Mouse (Mus musculus): Measurements from ENCODE around the gene Chrne. TPM values are rescaled to one million over a fixed set of nuclear protein-coding genes. Genes with fewer than 3 reads are reported as not detected.
A peak's percentile ranks its signal among the peaks of the same experiment; 100 is the strongest.

Gene Chrne
- polyA plus RNA-seq, 1 experiment from 2014 or later: not detected

DNA sequence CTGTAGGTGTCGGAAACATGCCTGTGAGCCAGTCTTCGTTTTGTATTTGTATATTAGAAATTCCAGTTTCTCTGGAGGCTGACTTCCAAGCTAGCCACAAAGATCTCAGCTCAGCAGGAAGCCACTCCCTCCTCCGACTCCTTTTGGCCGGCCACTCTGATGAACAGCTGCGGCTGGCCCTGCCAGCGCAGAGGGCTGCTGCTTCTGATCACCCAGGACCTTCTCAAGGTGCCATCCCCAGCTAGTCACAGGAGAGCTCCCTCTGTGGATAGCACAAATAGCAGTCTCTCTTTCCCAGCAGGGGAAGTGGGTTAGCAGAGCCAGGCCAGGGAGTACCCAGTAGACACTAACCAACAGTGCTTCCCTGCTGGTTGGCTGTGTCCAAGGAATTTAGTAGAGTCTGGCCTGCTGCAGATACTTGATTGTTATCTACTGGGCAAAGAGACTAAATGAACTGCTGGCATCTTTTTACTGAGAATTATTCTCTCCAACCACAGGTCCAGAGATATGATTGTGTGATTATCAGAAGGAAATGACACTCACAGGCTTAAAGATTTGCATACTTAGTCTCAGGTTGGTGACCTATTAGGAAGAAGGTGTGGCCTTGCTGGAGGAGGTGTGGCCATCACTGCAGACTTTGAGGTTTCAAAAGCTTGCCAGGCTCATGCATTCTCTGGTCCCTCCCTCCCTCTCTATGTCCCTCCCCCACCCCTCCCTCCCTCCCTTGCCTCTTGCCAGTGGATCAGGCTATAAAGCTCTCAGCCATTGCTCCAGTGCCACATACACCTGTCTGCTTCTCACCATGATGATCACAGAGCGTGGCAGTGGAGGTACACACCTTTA is 3.2 kb upstream of the Chrne start:
- Histone ChIP-seq H3K27ac (no peak overlapping the region), H3K4me1 (replicated peaks; ENCODE audit: control insufficient read depth, insufficient read depth, low read length) (no peaks in the 10 kb centered on the region), H3K36me3 (replicated peaks; ENCODE audit: control insufficient read depth, insufficient read depth) (no peaks in the 10 kb centered on the region), H3K9me3 (ENCODE audit: control insufficient read depth, low read length) (no peaks in the 10 kb centered on the region), H3K27me3 (ENCODE audit: control insufficient read depth, insufficient read depth, low read length) (no peaks in the 10 kb centered on the region), H3K4me3 (replicated peaks; ENCODE audit: low read length) (no peak overlapping the region), H3K4me2 (replicated peaks) (no peak overlapping the region), H3K9ac (no peak overlapping the region)
- DNase-seq (ENCODE audit: low spot score) (no peak), ATAC-seq (ENCODE audit: low FRiP score) (no peak)
- WGBS: 43% methylated on average over 7 of the region's 7 CpGs

- peak within 1 kb of the TSS; percentile 33; the same call in 1 of the 2 replicates for H3K9ac ChIP-seq
- H3K4me2 ChIP-seq (replicated peaks): peak within 1 kb of the TSS; percentile 46
- no peaks in the 10 kb centered on the region for H3K4me1 ChIP-seq (replicated peaks; ENCODE audit: control insufficient read depth, insufficient read depth, low read length)
- DNase-seq (ENCODE audit: low spot score): no peak
- no peak for ATAC-seq (ENCODE audit: low FRiP score)
- 18% methylated on average over 21 of the region's 21 CpGs for WGBS
- peaks cover 31% of the 10 kb centered on the region for H3K36me3 ChIP-seq (replicated peaks; ENCODE audit: control insufficient read depth, insufficient read depth)
- H3K4me3 ChIP-seq (replicated peaks; ENCODE audit: low read length): 0 out of 2 replicates have a peak within 1 kb of the TSS, but pooled peaks have one; percentile 4
- no peaks in the 10 kb centered on the region for H3K9me3 ChIP-seq (ENCODE audit: control insufficient read depth, low read length)
- H3K27me3 ChIP-seq (ENCODE audit: control insufficient read depth, insufficient read depth, low read length): peaks cover 4% of the 10 kb centered on the region; the same call in 1 of the 2 replicates
- H3K27ac ChIP-seq: no peak within 1 kb of the TSS
Measured at GRCm38 (mm10) chr11:70615516-70616093, 3.4 kb downstream of the Chrne start, which contains the start of gene 4930544D05Rik. 4930544D05Rik (plus strand) TSS chr11:70615848.

GRCm38 (mm10) chr11:70615074-70615473 is 3.9 kb downstream of the Chrne start:
- Histone ChIP-seq H3K4me3 (replicated peaks; ENCODE audit: low read length) (0 out of 2 replicates have a peak overlapping the region, but pooled peaks have one; percentile 4), H3K27me3 (ENCODE audit: control insufficient read depth, insufficient read depth, low read length) (peaks cover 4% of the 10 kb centered on the region; the same call in 1 of the 2 replicates), H3K4me1 (replicated peaks; ENCODE audit: control insufficient read depth, insufficient read depth, low read length) (no peaks in the 10 kb centered on the region), H3K9ac (peak overlapping the region; percentile 33; the same call in 1 of the 2 replicates), H3K4me2 (replicated peaks) (peak overlapping the region; percentile 46), H3K9me3 (ENCODE audit: control insufficient read depth, low read length) (no peaks in the 10 kb centered on the region), H3K27ac (no peak overlapping the region), H3K36me3 (replicated peaks; ENCODE audit: control insufficient read depth, insufficient read depth) (peaks cover 36% of the 10 kb centered on the region)
- WGBS: 4% methylated on average over 17 of the region's 17 CpGs
- ATAC-seq (ENCODE audit: low FRiP score) (0 out of 2 replicates have a peak, but pooled peaks have one; percentile 37), DNase-seq (ENCODE audit: low spot score) (no peak)

DNA sequence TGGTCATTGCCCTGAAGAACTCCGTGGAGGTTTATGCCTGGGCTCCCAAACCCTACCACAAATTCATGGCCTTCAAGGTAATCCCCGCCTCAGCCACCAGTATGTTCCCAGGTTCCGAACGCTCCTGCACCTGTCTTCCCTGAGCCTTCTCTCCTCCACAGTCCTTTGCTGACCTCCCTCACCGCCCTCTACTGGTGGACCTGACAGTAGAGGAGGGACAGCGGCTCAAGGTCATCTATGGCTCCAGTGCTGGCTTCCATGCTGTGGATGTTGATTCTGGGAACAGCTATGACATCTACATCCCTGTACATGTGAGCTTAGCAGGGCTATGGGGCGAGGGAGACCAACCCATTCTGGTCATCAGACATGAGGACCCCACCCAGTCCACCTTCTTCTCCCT is 6.5 kb downstream of the Chrne start:
- Histone ChIP-seq H3K4me3 (replicated peaks; ENCODE audit: low read length) (no peak overlapping the region), H3K4me2 (replicated peaks) (no peak overlapping the region), H3K36me3 (replicated peaks; ENCODE audit: control insufficient read depth, insufficient read depth) (peaks cover 62% of the 10 kb centered on the region), H3K27me3 (ENCODE audit: control insufficient read depth, insufficient read depth, low read length) (peaks cover 4% of the 10 kb centered on the region; the same call in 1 of the 2 replicates), H3K4me1 (replicated peaks; ENCODE audit: control insufficient read depth, insufficient read depth, low read length) (no peaks in the 10 kb centered on the region), H3K27ac (no peak overlapping the region), H3K9ac (no peak overlapping the region), H3K9me3 (ENCODE audit: control insufficient read depth, low read length) (no peaks in the 10 kb centered on the region)
- DNase-seq (ENCODE audit: low spot score): no peak
- ATAC-seq (ENCODE audit: low FRiP score): no peak
- WGBS: 79% methylated on average over 7 of the region's 7 CpGs

GRCm38 (mm10) chr11:70610752-70611151 is 8.3 kb downstream of the Chrne start:
- no peak overlapping the region for H3K4me3 ChIP-seq (replicated peaks; ENCODE audit: low read length)
- peaks cover 79% of the 10 kb centered on the region for H3K36me3 ChIP-seq (replicated peaks; ENCODE audit: control insufficient read depth, insufficient read depth)
- H3K27ac ChIP-seq: no peak overlapping the region
- no peak for ATAC-seq (ENCODE audit: low FRiP score)
- no peaks in the 10 kb centered on the region for H3K9me3 ChIP-seq (ENCODE audit: control insufficient read depth, low read length)
- DNase-seq (ENCODE audit: low spot score): no peak
- no peak overlapping the region for H3K4me2 ChIP-seq (replicated peaks)
- peaks cover 4% of the 10 kb centered on the region; the same call in 1 of the 2 replicates for H3K27me3 ChIP-seq (ENCODE audit: control insufficient read depth, insufficient read depth, low read length)
- H3K4me1 ChIP-seq (replicated peaks; ENCODE audit: control insufficient read depth, insufficient read depth, low read length): no peaks in the 10 kb centered on the region
- 87% methylated on average over 4 of the region's 4 CpGs for WGBS
- no peak overlapping the region for H3K9ac ChIP-seq

GRCm38 (mm10) chr11:70608381-70609066 is 10.5 kb downstream of the Chrne start:
- Histone ChIP-seq H3K36me3 (replicated peaks; ENCODE audit: control insufficient read depth, insufficient read depth) (peaks cover 97% of the 10 kb centered on the region), H3K27me3 (ENCODE audit: control insufficient read depth, insufficient read depth, low read length) (no peaks in the 10 kb centered on the region)

GRCm38 (mm10) chr11:70607611-70608010 is 11.4 kb downstream of the Chrne start:
- peaks cover 97% of the 10 kb centered on the region for H3K36me3 ChIP-seq (replicated peaks; ENCODE audit: control insufficient read depth, insufficient read depth)
- ATAC-seq (ENCODE audit: low FRiP score) (no peak), DNase-seq (ENCODE audit: low spot score) (no peak)

More at GRCm38 (mm10) chr11:70608381-70609066, 10.5 kb downstream of the Chrne start:
- 85% methylated on average over 26 of the region's 26 CpGs for WGBS
- H3K27ac ChIP-seq: no peak overlapping the region
- ATAC-seq (ENCODE audit: low FRiP score) (no peak), DNase-seq (ENCODE audit: low spot score) (no peak)
- H3K9ac ChIP-seq: no peak overlapping the region
- no peaks in the 10 kb centered on the region for H3K9me3 ChIP-seq (ENCODE audit: control insufficient read depth, low read length)
- H3K4me3 ChIP-seq (replicated peaks; ENCODE audit: low read length): no peak overlapping the region
- H3K4me2 ChIP-seq (replicated peaks): no peak overlapping the region
- no peaks in the 10 kb centered on the region for H3K4me1 ChIP-seq (replicated peaks; ENCODE audit: control insufficient read depth, insufficient read depth, low read length)

GRCm38 (mm10) chr11:70606717-70607116 is 12.3 kb downstream of the Chrne start:
- H3K36me3 ChIP-seq (replicated peaks; ENCODE audit: control insufficient read depth, insufficient read depth): peaks cover 97% of the 10 kb centered on the region
- no peaks in the 10 kb centered on the region for H3K27me3 ChIP-seq (ENCODE audit: control insufficient read depth, insufficient read depth, low read length)
- WGBS: 75% methylated on average over 12 of the region's 12 CpGs
- no peaks in the 10 kb centered on the region for H3K9me3 ChIP-seq (ENCODE audit: control insufficient read depth, low read length)
- ATAC-seq (ENCODE audit: low FRiP score) (no peak), DNase-seq (ENCODE audit: low spot score) (no peak)
- H3K4me1 ChIP-seq (replicated peaks; ENCODE audit: control insufficient read depth, insufficient read depth, low read length): no peaks in the 10 kb centered on the region
- no peak overlapping the region for H3K27ac ChIP-seq
- no peak overlapping the region for H3K4me2 ChIP-seq (replicated peaks)
- no peak overlapping the region for H3K9ac ChIP-seq
- no peak overlapping the region for H3K4me3 ChIP-seq (replicated peaks; ENCODE audit: low read length)

More at GRCm38 (mm10) chr11:70607611-70608010, 11.4 kb downstream of the Chrne start:
- Histone ChIP-seq H3K4me3 (replicated peaks; ENCODE audit: low read length) (no peak overlapping the region), H3K27me3 (ENCODE audit: control insufficient read depth, insufficient read depth, low read length) (no peaks in the 10 kb centered on the region), H3K9me3 (ENCODE audit: control insufficient read depth, low read length) (no peaks in the 10 kb centered on the region), H3K4me2 (replicated peaks) (no peak overlapping the region), H3K9ac (no peak overlapping the region), H3K27ac (no peak overlapping the region), H3K4me1 (replicated peaks; ENCODE audit: control insufficient read depth, insufficient read depth, low read length) (no peaks in the 10 kb centered on the region)
- 93% methylated on average over 9 of the region's 9 CpGs for WGBS
